Mouse (Mus musculus) cortical plate, adult 2 months (tissue): ENCODE results near the gene Usp48. TPM values are rescaled to one million over a fixed set of nuclear protein-coding genes. Genes with fewer than 3 reads are reported as not detected.
"Not testable (repeated sequence)": the region's sequence is repeated elsewhere in the genome, so short reads cannot be mapped to it uniquely, and the experiment has no call there.

Experiments
- H3K27ac ChIP-seq: fragments of 200-500 bp; 2 replicates; pipeline ENCODE4 v1.5.1; 2012; ENCODE audit warnings: low read length, control low read depth, inconsistent platforms; ENCODE audit not compliant: insufficient read depth
- H3K4me1 ChIP-seq: fragments of 200-500 bp; 2 replicates; pipeline ENCODE4 v1.6.1; 2011; ENCODE audit warnings: low read length; ENCODE audit not compliant: control insufficient read depth, insufficient read depth
- H3K4me3 ChIP-seq: fragments of 200-500 bp; 2 replicates; pipeline ENCODE4 v1.5.1; 2011; ENCODE audit warnings: mild to moderate bottlenecking, low read length, control low read depth; ENCODE audit not compliant: insufficient read depth
- CTCF ChIP-seq: fragments of 200-500 bp; IDR thresholded peaks from 2 replicates; pipeline ENCODE4 v1.5.1; 2011; ENCODE audit warnings: mild to moderate bottlenecking, control low read depth, low read length; ENCODE audit not compliant: insufficient read depth; ENCODE audit errors: extremely low read depth
- POLR2A ChIP-seq: fragments of 200-500 bp; IDR thresholded peaks from 2 replicates; pipeline ENCODE4 v1.6.1; 2011; ENCODE audit warnings: mild to moderate bottlenecking, low read length, control low read depth; ENCODE audit not compliant: insufficient read depth; ENCODE audit errors: extremely low read depth
- polyA plus RNA-seq: library from polyadenylated mRNA; depleted of rRNA; stranded (reverse); fragments of >200 nt; gene quantifications from 2 replicates; pipeline ENCODE4 v1.2.3, GENCODE M21; 2012

The Usp48 gene
- polyA plus RNA-seq, 1 experiment, result 147 TPM

DNA sequence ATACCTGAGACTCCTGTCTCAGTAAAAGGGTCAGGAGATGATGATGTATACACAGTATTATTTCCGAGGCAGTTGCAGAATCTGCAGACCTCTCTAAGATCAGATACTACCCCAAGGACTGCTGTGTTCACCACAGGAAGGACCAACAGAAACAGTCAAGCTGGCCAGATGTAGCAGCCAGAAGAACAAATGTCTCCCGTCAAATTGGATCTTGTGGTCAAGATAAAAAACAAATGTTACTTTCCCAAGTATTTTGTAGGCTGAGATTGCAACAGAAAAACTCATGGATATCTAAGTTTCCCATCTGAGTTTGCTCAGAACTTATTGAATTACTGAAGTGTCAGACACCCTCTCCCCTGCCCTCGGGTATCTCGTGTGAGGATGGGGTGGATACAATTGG lies 13.8 kb upstream of the Usp48 start:
- TF ChIP-seq POLR2A (no peak), CTCF (no peak)
- Histone ChIP-seq H3K27ac (no peak overlapping the region), H3K4me3 (no peak overlapping the region), H3K4me1 (no peaks in the 10 kb centered on the region; the same call in 1 of the 2 replicates)

DNA sequence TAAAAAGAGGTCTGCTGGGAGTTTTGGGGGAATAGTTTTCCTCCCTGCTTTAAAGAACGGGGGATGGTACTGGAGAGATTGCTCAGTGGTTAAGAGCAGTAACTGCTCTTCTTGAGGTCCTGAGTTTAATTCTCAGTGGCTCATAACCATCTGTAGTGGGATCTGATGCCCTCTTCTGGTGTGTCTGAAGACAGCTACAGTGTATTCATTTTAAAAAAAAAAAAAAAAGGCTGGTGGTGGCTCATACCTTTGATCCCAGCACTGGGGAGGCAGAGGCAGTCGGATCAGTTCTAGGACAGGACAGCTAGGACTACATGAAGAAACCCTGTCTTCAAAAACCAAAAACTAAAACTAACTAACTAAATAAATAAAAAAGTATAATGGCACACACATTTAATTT lies 13.3 kb upstream of the Usp48 start:
- H3K27ac ChIP-seq, result no peak overlapping the region
- TF ChIP-seq POLR2A (no peak), CTCF (no peak)
- H3K4me3 ChIP-seq, result no peak overlapping the region
- H3K4me1 ChIP-seq, result no peaks in the 10 kb centered on the region; the same call in 1 of the 2 replicates

DNA sequence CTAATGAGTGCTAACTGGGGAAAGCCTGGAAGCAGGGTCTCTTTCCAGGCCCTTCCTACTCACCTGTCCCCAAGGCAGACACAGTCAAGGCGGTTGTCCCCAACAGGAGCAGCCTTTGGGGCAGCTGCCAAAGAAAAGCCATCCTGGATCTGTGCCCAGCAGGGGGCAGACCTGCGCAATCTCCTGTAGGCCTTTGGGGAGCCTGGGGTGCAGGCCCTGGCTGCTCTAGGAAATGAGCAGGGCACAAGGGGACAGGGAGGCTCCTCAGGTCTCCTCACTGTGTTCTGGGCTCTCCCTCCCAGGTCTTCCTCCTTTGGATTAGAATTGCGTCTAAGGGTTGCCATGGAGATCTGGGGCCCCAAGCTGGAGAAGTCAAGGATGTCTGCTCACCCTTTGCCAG lies 11.7 kb upstream of the Usp48 start:
- no peaks in the 10 kb centered on the region; the same call in 1 of the 2 replicates for H3K4me1 ChIP-seq

DNA sequence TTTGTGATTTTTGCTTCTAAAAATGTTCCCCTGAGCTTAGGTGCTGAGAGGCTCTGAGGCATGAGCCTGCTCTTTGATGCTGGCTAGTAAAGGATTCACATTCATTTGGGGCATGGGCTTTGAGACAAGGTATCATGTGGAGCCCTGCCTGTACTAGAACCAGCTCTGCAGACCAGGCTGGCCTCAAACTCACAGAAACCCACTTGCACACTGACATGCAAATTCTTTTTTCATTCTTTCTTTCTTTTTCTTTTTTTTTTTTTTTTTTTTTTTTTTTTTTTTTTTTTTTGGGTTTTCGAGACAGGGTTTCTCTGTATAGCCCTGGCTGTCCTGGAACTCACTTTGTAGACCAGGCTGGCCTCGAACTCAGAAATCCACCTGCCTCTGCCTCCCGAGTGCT lies 4.5 kb upstream of the Usp48 start:
- not testable (repeated sequence) for H3K27ac ChIP-seq, H3K4me1 ChIP-seq, H3K4me3 ChIP-seq

More for the DNA sequence above, 11.7 kb upstream of the Usp48 start:
- no peak overlapping the region for H3K27ac ChIP-seq
- no peak overlapping the region for H3K4me3 ChIP-seq
- no peak for TF ChIP-seq CTCF
- TF ChIP-seq POLR2A, result no peak

DNA sequence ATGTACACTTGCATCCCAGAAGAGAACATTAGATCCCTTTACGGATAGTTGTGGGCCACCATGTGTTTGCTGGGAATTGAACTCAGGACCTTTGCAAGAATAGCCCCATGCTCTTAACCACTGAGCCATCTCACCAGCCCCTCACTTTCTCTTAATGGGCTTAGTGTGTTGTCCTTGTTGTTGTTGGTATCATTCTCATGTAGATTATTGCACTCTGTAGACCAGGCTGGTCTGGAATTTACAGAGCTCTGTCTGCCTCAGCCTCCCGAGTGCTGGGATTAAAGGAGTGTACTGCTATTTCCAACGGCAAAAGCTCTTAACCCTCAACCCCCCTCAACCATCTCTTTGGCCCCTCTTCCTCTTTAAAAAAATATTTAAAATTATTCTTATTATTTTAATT lies 4.0 kb upstream of the Usp48 start:
- Histone ChIP-seq H3K4me1 (no peaks in the 10 kb centered on the region), H3K4me3 (no peak overlapping the region), H3K27ac (no peak overlapping the region)
- TF ChIP-seq POLR2A (no peak), CTCF (no peak)

DNA sequence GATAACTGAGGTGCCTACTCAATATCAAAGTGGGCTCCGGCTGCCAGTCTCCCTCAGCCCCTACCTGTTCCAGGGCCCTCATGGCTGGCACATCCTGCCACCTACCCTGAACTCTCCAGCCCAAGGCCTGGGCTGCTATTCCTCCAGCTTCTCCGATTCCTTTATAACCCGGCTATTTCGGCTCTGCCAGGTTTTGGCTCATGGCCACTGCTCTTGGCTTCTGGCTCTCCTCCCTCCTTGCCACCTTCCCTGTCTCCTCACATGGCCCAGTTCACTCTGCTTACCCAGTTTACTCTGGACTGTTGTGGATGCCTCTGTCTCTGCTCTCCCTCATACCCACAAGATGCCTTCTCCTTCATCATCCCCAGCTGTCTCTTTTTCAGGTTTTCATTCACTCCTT lies 2.6 kb upstream of the Usp48 start:
- H3K4me3 ChIP-seq, result no peak overlapping the region
- TF ChIP-seq POLR2A (no peak), CTCF (no peak)
- H3K27ac ChIP-seq, result no peak overlapping the region
- peaks cover 2% of the 10 kb centered on the region; the same call in 1 of the 2 replicates for H3K4me1 ChIP-seq

DNA sequence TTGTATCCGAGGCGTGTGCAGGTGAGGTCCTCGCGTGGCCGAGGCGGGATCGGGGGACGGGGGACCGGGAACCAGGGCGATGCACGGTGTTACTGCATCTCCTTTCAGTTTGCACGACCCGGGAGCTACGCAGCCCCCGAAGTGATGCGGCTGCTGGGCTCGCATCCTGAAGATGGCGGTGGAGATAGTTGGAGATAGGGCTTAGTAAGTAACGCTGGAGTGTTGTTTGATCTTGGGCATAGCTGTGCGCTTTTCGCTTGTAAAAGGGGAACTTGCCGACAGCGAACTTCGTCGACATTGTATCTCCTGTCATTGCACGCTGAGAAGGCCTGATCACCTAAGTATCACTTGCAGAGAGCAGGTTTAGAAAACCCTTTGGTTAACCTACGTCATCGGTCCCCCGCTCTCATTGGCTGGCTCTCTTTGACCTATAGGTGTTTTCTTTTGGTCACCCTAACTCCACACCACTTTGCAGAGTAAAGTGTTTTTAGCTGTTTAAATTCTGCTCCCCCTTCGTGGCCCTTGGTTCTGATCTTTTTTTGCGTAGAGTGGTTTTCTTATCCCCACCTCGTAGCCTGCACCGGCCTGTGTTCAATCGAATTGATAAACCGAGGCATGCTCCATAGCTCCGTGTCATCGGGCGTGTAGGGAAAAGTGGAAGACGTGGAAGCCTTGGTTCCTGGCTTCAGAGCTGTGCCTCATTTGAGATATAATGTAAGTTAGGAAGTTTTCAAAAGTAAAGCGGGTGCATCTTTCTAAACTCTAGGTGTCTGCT lies 1.1 kb downstream of the Usp48 start:
- Histone ChIP-seq H3K4me1 (peaks cover 6% of the 10 kb centered on the region; the same call in 1 of the 2 replicates), H3K27ac (peak overlapping the region; percentile 66), H3K4me3 (peak overlapping the region; percentile 48)
- TF ChIP-seq CTCF, result no peak
- peak; percentile 16; the same call in 1 of the 2 replicates for TF ChIP-seq POLR2A

DNA sequence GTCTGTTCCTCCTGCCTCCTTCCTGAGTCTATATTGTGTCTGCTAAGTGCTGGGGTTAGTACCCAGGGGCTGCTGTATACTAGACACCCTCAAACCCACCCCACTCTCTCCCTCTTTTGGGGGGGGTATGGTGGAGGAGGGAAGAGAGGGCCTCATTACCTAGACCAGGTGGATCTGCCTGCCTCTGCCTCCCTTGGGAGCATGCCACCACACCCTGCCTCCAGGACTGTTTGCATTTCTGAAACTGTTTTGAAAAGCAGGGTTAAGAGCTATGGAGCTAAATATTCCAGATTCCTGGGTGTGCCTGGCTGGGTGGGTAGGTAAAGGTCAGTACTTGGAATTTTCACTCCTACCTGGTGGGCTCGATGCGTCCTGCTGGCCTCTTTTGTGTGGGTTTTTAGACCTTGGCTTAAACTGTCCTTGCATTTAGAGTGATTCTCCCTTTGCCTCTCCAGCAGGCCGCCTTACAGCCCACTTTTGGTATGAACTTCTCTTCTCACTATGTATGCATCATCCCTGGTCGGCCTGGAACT lies 3.6 kb downstream of the Usp48 start:
- no peak for TF ChIP-seq POLR2A
- TF ChIP-seq CTCF, result no peak
- no peak overlapping the region for H3K27ac ChIP-seq
- no peak overlapping the region for H3K4me3 ChIP-seq
- H3K4me1 ChIP-seq, result peaks cover 10% of the 10 kb centered on the region

DNA sequence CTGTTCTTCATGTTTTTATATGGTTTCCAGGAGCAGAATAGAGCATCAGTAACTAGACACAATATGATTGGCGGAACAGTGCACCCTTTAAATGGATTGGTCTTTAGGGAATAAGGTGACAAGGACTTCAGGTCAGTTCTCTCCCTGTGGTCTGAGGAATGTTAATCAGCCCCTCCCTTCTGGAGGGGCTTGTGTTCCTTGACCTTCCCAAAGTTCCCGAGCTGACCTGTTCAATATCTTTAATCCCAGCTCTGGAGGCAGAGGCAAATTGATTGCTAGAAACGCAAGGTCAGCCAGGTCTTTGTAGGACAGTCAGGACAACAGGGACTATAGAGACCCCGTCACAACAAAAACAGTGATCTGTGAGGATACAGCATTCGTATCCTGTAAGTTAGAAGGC lies 5.0 kb downstream of the Usp48 start:
- peaks cover 10% of the 10 kb centered on the region for H3K4me1 ChIP-seq
- no peak overlapping the region for H3K27ac ChIP-seq
- no peak overlapping the region for H3K4me3 ChIP-seq
- TF ChIP-seq POLR2A, result no peak
- no peak for TF ChIP-seq CTCF
